Mouse (Mus musculus): ENCODE results near the gene Tet3. TPM values are rescaled to one million over a fixed set of nuclear protein-coding genes. Genes with fewer than 3 reads are reported as not detected.

The Tet3 gene
- total RNA-seq, 2 experiments from 2014 or later: 46.2 to 49.0 TPM

Small RNAs within 50 kb of the gene (microRNA-seq; reads per million reads assigned to microRNA genes)
- gene Mir6374: 0 reads per million in 2 experiments

Other genes with a start within 250 kb of the Tet3 start
- under 1 TPM in 1 of 2 experiments, not detected in 1; 0.10 TPM for gene Slc4a5, start 239.3 kb downstream of the Tet3 start, total RNA-seq (2021)
- 1 to 10 TPM; 4.4 to 5.9 TPM for gene Mthfd2, start 133.2 kb downstream of the Tet3 start, total RNA-seq (2021)
- 10 to 100 TPM; 29.3 to 30.0 TPM for gene Mob1a, start 133.1 kb downstream of the Tet3 start, total RNA-seq (2021)
- gene Bola3, start 109.9 kb downstream of the Tet3 start, total RNA-seq (2021): 100 to 1,000 TPM; 297 to 299 TPM
- gene Dguok, start 47.9 kb upstream of the Tet3 start, total RNA-seq (2021): 10 to 100 TPM; 28.3 to 31.8 TPM
- gene Actg2, start 77.2 kb upstream of the Tet3 start, total RNA-seq (2021): 1 to 10 TPM; 3.2 to 5.1 TPM
- 10 to 100 TPM; 13.4 to 13.7 TPM for gene Stambp, start 113.6 kb upstream of the Tet3 start, total RNA-seq (2021)
- not detected for gene Clec4f, start 197.1 kb upstream of the Tet3 start, total RNA-seq (2021)
- under 1 TPM; 0.37 to 0.76 TPM for gene Cd207, start 218.8 kb upstream of the Tet3 start, total RNA-seq (2021)